Mouse (Mus musculus): Measurements from ENCODE around the gene Tnfrsf1a.

DNA sequence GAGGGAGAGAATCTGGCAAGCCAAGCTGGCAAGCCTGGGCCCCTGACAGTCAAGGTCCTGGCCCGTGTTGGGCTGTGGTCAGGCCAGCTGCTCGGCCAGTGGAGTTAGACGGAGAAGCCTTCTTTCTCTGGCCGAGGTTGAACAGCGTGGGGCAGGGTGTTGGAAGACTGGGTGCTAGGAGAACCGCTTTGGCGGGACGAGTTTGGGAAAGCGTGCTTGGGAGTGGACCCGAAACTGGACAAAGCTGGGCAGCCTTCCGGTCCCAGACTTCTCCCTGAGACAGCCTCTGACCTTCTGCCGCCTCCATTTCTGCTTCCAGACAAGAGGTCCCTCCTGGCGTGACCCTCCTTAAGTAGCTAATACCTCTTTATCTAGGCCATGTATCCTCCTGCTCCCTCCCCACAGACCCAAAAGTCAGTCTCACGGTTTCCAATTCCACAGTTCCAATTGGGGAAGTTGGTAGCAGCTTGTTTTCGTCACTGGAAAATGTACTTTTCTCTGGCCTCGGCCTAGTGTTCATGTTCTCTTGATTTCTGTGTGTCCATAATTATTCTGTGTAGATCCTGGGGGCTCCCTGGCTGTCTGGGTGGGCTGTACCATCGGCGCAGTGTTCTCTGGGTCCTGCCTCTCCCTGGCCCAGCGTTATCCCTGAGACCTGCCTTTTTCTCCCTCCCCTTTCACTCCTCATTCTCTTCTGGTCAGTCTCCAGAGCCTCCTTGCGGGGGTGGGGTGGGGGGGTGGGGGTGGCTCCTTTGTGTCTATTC lies 1.3 kb downstream of the Tnfrsf1a start:
- TF ChIP-seq CTCF (IDR thresholded peaks at IDR 0.05; ENCODE audit: low read depth, low read length) (no peak), POLR2A (IDR thresholded peaks at IDR 0.05; ENCODE audit: borderline replicate concordance, low read depth, low read length) (no peak)
